Mouse (Mus musculus): ENCODE results near the gene Rbbp7. TPM values are rescaled to one million over a fixed set of nuclear protein-coding genes. Genes with fewer than 3 reads are reported as not detected.

Gene Rbbp7
- total and polyA plus RNA-seq, 3 experiments = 217 to 558 (median 377) TPM

DNA sequence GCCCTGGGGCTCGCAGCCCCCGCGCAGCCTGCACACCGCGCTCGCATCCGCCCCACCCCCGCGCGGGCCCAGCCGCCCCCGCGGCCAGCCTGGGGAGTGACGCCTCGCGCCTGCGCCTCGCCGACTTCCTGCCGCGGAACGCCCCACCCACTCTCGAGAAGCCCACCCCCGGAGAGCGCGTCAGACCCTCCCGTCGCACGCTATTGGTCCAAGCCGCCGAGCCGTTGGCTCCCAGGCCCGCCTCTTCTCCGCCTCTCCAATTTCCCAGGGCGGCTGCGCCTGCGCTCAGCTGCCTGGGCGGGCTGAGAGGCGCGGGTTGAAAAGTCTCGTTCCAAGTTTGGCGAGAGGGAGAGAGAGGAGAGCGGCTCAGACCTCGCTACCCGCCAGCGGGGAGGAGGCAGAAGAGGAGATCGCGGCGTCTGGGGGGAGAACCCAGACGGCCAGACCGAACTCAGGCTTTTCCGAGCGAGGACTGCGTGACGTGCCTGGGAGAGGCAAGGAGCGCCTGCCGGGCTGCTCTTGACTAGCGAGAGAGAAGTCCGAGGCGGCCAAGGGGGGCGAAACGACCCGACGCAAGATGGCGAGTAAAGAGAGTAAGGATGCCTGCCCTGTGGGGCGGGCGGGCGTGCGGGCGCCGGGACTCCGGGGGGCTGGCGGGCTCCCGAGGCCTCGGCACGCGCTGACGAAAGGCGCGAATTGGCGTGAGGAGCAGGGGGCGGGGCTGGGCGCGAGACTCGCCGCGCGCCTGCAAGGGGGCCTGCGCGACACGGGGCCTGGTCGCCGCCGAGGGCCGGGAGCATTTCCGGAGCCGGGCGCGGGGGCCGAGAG, at the start of gene Rbbp7 (continued):
- peak; percentile 95; the same call in 1 of the 2 replicates for TF ChIP-seq ZMIZ1 (IDR thresholded peaks at IDR 0.05; ENCODE audit: low read depth, low read length)

- H3K79me2 ChIP-seq (ENCODE audit: control insufficient read depth, insufficient read depth, low read length, poor library complexity) = no peaks in the 10 kb centered on the region
- H3K36me3 ChIP-seq (ENCODE audit: control insufficient read depth in 1 of 2, insufficient read depth in 2 of 2, low read length in 2 of 2) = peaks cover 0 to 5% of the 10 kb centered on the region in 2 experiments; a peak in 2 of 4 replicates
- peak; percentile 88 for DNase-seq (ENCODE audit: low read depth, low spot score)
- peak; percentile 49 for TF ChIP-seq ZC3H11A (IDR thresholded peaks at IDR 0.05; ENCODE audit: low read depth, low read length)
- no peak for TF ChIP-seq TCF12 (IDR thresholded peaks at IDR 0.05; ENCODE audit: low read depth, low read length)
- peak; percentile 85 for TF ChIP-seq SMC3 (IDR thresholded peaks at IDR 0.05; ENCODE audit: low read depth, low read length)
- TF ChIP-seq CTCF (IDR thresholded peaks at IDR 0.05 in 2 of 3, conservative IDR thresholded peaks at IDR 0.05 in 1 of 3; ENCODE audit: control insufficient read depth in 1 of 3, insufficient read depth in 1 of 3, low read depth in 2 of 3, low read length in 3 of 3, poor library complexity in 1 of 3, severe bottlenecking in 1 of 3) = peak; percentile 50 to 87 (median 71)
- TF ChIP-seq RAD21 (IDR thresholded peaks at IDR 0.05; ENCODE audit: low read depth, low read length) = peak; percentile 66
- no peaks in the 10 kb centered on the region for H3K27me3 ChIP-seq (ENCODE audit: control insufficient read depth in 1 of 2, insufficient read depth in 2 of 2, low read length in 2 of 2)
- H3K9me3 ChIP-seq (replicated peaks; ENCODE audit: insufficient read depth, low read length) = no peaks in the 10 kb centered on the region
- peaks cover 0 to 3% of the 10 kb centered on the region in 2 experiments; a peak in 3 of 4 replicates for H3K4me1 ChIP-seq (ENCODE audit: control insufficient read depth in 1 of 2, insufficient read depth in 2 of 2, low read length in 2 of 2)
- no peak overlapping the region for H3K9ac ChIP-seq (ENCODE audit: control insufficient read depth, low read depth, low read length, poor library complexity, severe bottlenecking)
- no peak overlapping the region for H3K27ac ChIP-seq (ENCODE audit: control insufficient read depth, low read depth, low read length)
- H3K4me3 ChIP-seq (ENCODE audit: control insufficient read depth in 1 of 2, insufficient read depth in 1 of 2, low read depth in 2 of 2, low read length in 2 of 2) = no peak overlapping the region; a peak in 1 of 4 replicates
Observed at GRCm38 (mm10) chrX:162717837-162718236, 42.4 kb upstream of the Rbbp7 start.

DNA sequence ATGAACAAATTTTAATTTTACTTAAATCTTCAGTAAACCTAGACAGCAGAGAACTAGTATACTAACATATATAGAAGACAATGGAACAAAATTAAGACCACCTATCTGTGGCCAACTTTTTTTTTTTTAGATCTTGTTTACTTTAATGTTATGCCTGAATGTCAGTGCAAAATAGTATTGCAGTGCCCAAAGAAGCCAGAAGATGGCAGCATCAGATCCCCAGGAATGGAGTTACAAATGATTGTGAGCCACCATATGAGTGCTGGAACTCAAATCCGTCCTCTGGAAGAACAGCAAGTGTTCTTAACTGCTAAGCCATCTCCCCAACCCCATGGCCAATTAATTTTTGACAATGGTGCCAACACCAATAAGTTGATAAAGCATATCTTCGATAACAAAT, 40.6 kb upstream of the Rbbp7 start:
- no peak overlapping the region for H3K4me3 ChIP-seq (ENCODE audit: control insufficient read depth in 1 of 2, insufficient read depth in 1 of 2, low read depth in 2 of 2, low read length in 2 of 2)
- H3K4me1 ChIP-seq (ENCODE audit: control insufficient read depth in 1 of 2, insufficient read depth in 2 of 2, low read length in 2 of 2) = peaks cover 0 to 3% of the 10 kb centered on the region in 2 experiments; a peak in 3 of 4 replicates
- peaks cover 0 to 5% of the 10 kb centered on the region in 2 experiments; a peak in 2 of 4 replicates for H3K36me3 ChIP-seq (ENCODE audit: control insufficient read depth in 1 of 2, insufficient read depth in 2 of 2, low read length in 2 of 2)
- H3K27me3 ChIP-seq (ENCODE audit: control insufficient read depth in 1 of 2, insufficient read depth in 2 of 2, low read length in 2 of 2) = no peaks in the 10 kb centered on the region
- no peaks in the 10 kb centered on the region for H3K9me3 ChIP-seq (replicated peaks; ENCODE audit: insufficient read depth, low read length)
- no peak overlapping the region for H3K27ac ChIP-seq (ENCODE audit: control insufficient read depth, low read depth, low read length)
- no peak overlapping the region for H3K9ac ChIP-seq (ENCODE audit: control insufficient read depth, low read depth, low read length, poor library complexity, severe bottlenecking)
- H3K79me2 ChIP-seq (ENCODE audit: control insufficient read depth, insufficient read depth, low read length, poor library complexity) = no peaks in the 10 kb centered on the region
- 0 out of 2 replicates have a peak, but pooled peaks have one; percentile 28 for TF ChIP-seq MXI1 (IDR thresholded peaks at IDR 0.05; ENCODE audit: low read depth, low read length)
- no peak for TF ChIP-seq ZMIZ1 (IDR thresholded peaks at IDR 0.05; ENCODE audit: low read depth, low read length)
- no peak for TF ChIP-seq KAT2A (conservative IDR thresholded peaks at IDR 0.05; ENCODE audit: low read depth, low read length)
- 0 out of 2 replicates have a peak, but pooled peaks have one; percentile 46 for TF ChIP-seq MYC (IDR thresholded peaks at IDR 0.05; ENCODE audit: low read depth, low read length)
- TF ChIP-seq ZNF384 (IDR thresholded peaks at IDR 0.05; ENCODE audit: low read depth, low read length) = peak; percentile 83
- TF ChIP-seq RAD21 (IDR thresholded peaks at IDR 0.05; ENCODE audit: low read depth, low read length) = peak; percentile 85
- TF ChIP-seq SIN3A (IDR thresholded peaks at IDR 0.05; ENCODE audit: low read length) = no peak
- peak; percentile 57 to 92 (median 89) for TF ChIP-seq CTCF (IDR thresholded peaks at IDR 0.05 in 2 of 3, conservative IDR thresholded peaks at IDR 0.05 in 1 of 3; ENCODE audit: control insufficient read depth in 1 of 3, insufficient read depth in 1 of 3, low read depth in 2 of 3, low read length in 3 of 3, poor library complexity in 1 of 3, severe bottlenecking in 1 of 3)
- peak; percentile 88 for TF ChIP-seq SMC3 (IDR thresholded peaks at IDR 0.05; ENCODE audit: low read depth, low read length)
- TF ChIP-seq MYB (IDR thresholded peaks at IDR 0.05; ENCODE audit: low read depth, low read length) = no peak
- no peak for TF ChIP-seq ELF1 (IDR thresholded peaks at IDR 0.05; ENCODE audit: low read depth, low read length)
- TF ChIP-seq CHD1 (IDR thresholded peaks at IDR 0.05; ENCODE audit: low read depth, low read length) = no peak
- no peak for TF ChIP-seq POLR2A (IDR thresholded peaks at IDR 0.05; ENCODE audit: control insufficient read depth in 1 of 2, insufficient read depth in 1 of 2, low read depth in 1 of 2, low read length in 2 of 2, poor library complexity in 1 of 2)
- TF ChIP-seq JUND (IDR thresholded peaks at IDR 0.05; ENCODE audit: low read depth, low read length) = peak; percentile 26; the same call in 1 of the 2 replicates
- TF ChIP-seq CHD2 (IDR thresholded peaks at IDR 0.05; ENCODE audit: low read length) = no peak
- TF ChIP-seq ZC3H11A (IDR thresholded peaks at IDR 0.05; ENCODE audit: low read depth, low read length) = peak; percentile 77
- DNase-seq (ENCODE audit: low read depth, low spot score) = peak; percentile 84
